Mouse (Mus musculus) heart, adult 2 months (tissue): ENCODE results near the gene Atad3a. TPM values are rescaled to one million over a fixed set of nuclear protein-coding genes. Genes with fewer than 3 reads are reported as not detected.

Source experiments
- DNase-seq, 2 experiments: peaks; one replicate each; pipeline ENCODE4 v3.0.0; 2021
- H3K27ac ChIP-seq: fragments of 200-600 bp; 2 replicates; pipeline ENCODE4 v1.8.1; 2022
- H3K27me3 ChIP-seq: fragments of 200-500 bp; 2 replicates; pipeline ENCODE4 v1.6.1; 2012; ENCODE audit warnings: mild to moderate bottlenecking, low read length, inconsistent platforms, mixed read lengths; ENCODE audit not compliant: control insufficient read depth, insufficient read depth
- H3K36me3 ChIP-seq: fragments of 200-500 bp; 2 replicates; pipeline ENCODE4 v1.6.1; 2012; ENCODE audit warnings: low read length, inconsistent platforms; ENCODE audit not compliant: control insufficient read depth, insufficient read depth
- H3K4me1 ChIP-seq: fragments of 200-500 bp; 2 replicates; pipeline ENCODE4 v1.6.1; 2011; ENCODE audit warnings: low read length; ENCODE audit not compliant: control insufficient read depth, insufficient read depth
- H3K4me3 ChIP-seq: fragments of 200-600 bp; 2 replicates; pipeline ENCODE4 v1.8.1; 2022
- H3K79me2 ChIP-seq: fragments of 200-500 bp; replicated peaks from 2 replicates; pipeline ENCODE4 v1.6.1; 2012; ENCODE audit warnings: mild to moderate bottlenecking, inconsistent platforms, low read length, moderate library complexity, mixed read lengths; ENCODE audit not compliant: control insufficient read depth, insufficient read depth
- H3K9ac ChIP-seq: fragments of 200-500 bp; 2 replicates; pipeline ENCODE4 v1.6.1; 2012; ENCODE audit warnings: low read depth, mild to moderate bottlenecking, control low read depth, inconsistent platforms, low read length, mixed read lengths
- CTCF ChIP-seq: fragments of 200-600 bp; IDR thresholded peaks from 2 replicates; pipeline ENCODE4 v1.8.1; 2022; ENCODE audit warnings: antibody characterized with exemption, mild to moderate bottlenecking, moderate library complexity
- EP300 ChIP-seq: fragments of 200-500 bp; IDR thresholded peaks from 2 replicates; pipeline ENCODE4 v1.6.1; 2011; ENCODE audit warnings: low read depth, low read length, control low read depth; ENCODE audit not compliant: insufficient read depth
- POLR2A ChIP-seq: fragments of 200-500 bp; IDR thresholded peaks from 2 replicates; pipeline ENCODE4 v1.6.1; 2011; ENCODE audit warnings: mild to moderate bottlenecking, low read depth, low read length, control low read depth; ENCODE audit not compliant: insufficient read depth
- WGBS: fragments of 180-500 bp; shearing (Covaris S2); methylation state at CpG from one replicate; pipeline ENCODE4 v1.1.7; 2018; 5-methylcytosine and 5-hydroxymethylcytosine counted together
- intact Hi-C: fragments of 180-260 bp; cut with DNase I; formaldehyde crosslinking; loops from one replicate; pipeline ENCODE4 v1.15.1; 2025
- polyA plus RNA-seq: library from polyadenylated mRNA; depleted of rRNA; stranded (reverse); fragments of >200 nt; gene quantifications from 2 replicates; pipeline ENCODE4 v1.2.3, GENCODE M21; 2012
- total RNA-seq, 2 experiments: library from RNA; stranded (reverse); gene quantifications; 2 replicates each; pipeline ENCODE4 v1.2.3; 2021

The Atad3a gene
- total and polyA plus RNA-seq, 3 experiments, result 42.3 to 85.4 (median 47.7) TPM

- intact Hi-C loops, result loop anchor here (5.0 kb wide), 1 partner anchor 78 kb away; no protein-coding TSS in a partner anchor
- Histone ChIP-seq H3K79me2 (peaks cover 7% of the 10 kb centered on the region), H3K4me1 (peaks cover 7% of the 10 kb centered on the region), H3K27me3 (no peaks in the 10 kb centered on the region), H3K36me3 (peaks cover 19% of the 10 kb centered on the region), H3K27ac (peak overlapping the region; percentile 96), H3K4me3 (peak overlapping the region; percentile 95), H3K9ac (peak overlapping the region; percentile 89)
- DNase-seq, result no peak
- TF ChIP-seq CTCF (no peak), POLR2A (no peak), EP300 (no peak)
- WGBS, result under 1% methylated on average over 19 of the region's 19 CpGs
Observed at GRCm38 (mm10) chr4:155705592-155705929, 55.3 kb downstream of the Atad3a start.

- Histone ChIP-seq H3K9ac (peak within 1 kb of the TSS; percentile 89), H3K4me3 (peak within 1 kb of the TSS; percentile 95), H3K27ac (peak within 1 kb of the TSS; percentile 96), H3K4me1 (peaks cover 4% of the 10 kb centered on the region), H3K79me2 (peaks cover 7% of the 10 kb centered on the region), H3K27me3 (no peaks in the 10 kb centered on the region), H3K36me3 (peaks cover 14% of the 10 kb centered on the region)
- peak; percentile 77 for TF ChIP-seq POLR2A
- TF ChIP-seq EP300, result no peak
- no peak for TF ChIP-seq CTCF
- intact Hi-C loops, result loop anchor here (5.0 kb wide), 3 partner anchors 38 to 223 kb away; partner anchors contain the start of gene Mib2
- peak; percentile 96 for DNase-seq
- WGBS, result under 1% methylated on average over 83 of the region's 83 CpGs
Observed at GRCm38 (mm10) chr4:155704721-155705591, 55.9 kb downstream of the Atad3a start, which contains the start of gene Ssu72. Ssu72 (plus strand) TSS chr4:155704800.

- Histone ChIP-seq H3K36me3 (peaks cover 8% of the 10 kb centered on the region), H3K27ac (no peak overlapping the region), H3K4me3 (no peak overlapping the region), H3K9ac (no peak overlapping the region), H3K4me1 (peaks cover 3% of the 10 kb centered on the region), H3K79me2 (peaks cover 7% of the 10 kb centered on the region), H3K27me3 (no peaks in the 10 kb centered on the region)
- intact Hi-C loops, result loop anchor here (5.0 kb wide), 2 partner anchors 36 to 221 kb away; partner anchors contain the start of gene Mib2
- WGBS, result 95% methylated on average over 4 of the region's 4 CpGs
- DNase-seq, result no peak
- no peak for TF ChIP-seq POLR2A
- TF ChIP-seq CTCF, result no peak
- TF ChIP-seq EP300, result no peak
Observed at GRCm38 (mm10) chr4:155703425-155703929, 57.4 kb downstream of the Atad3a start.

- Histone ChIP-seq H3K27ac (no peak overlapping the region), H3K36me3 (no peaks in the 10 kb centered on the region), H3K9ac (no peak overlapping the region), H3K4me1 (peaks cover 1% of the 10 kb centered on the region; the same call in 1 of the 2 replicates), H3K4me3 (no peak overlapping the region), H3K79me2 (peaks cover 3% of the 10 kb centered on the region), H3K27me3 (no peaks in the 10 kb centered on the region)
- TF ChIP-seq CTCF (peak; percentile 80), POLR2A (no peak)
- no peak for DNase-seq
- intact Hi-C loops, result loop anchor here (5.0 kb wide), 2 partner anchors 33 to 218 kb away; partner anchors contain the start of gene Mib2
Observed at GRCm38 (mm10) chr4:155700425-155700824, 60.5 kb downstream of the Atad3a start.

- Histone ChIP-seq H3K9ac (no peak overlapping the region), H3K4me1 (no peaks in the 10 kb centered on the region), H3K27ac (no peak overlapping the region), H3K36me3 (no peaks in the 10 kb centered on the region), H3K79me2 (no peaks in the 10 kb centered on the region), H3K27me3 (no peaks in the 10 kb centered on the region), H3K4me3 (no peak overlapping the region)
- 63% methylated on average over 16 of the region's 16 CpGs for WGBS
- TF ChIP-seq CTCF, result no peak
- TF ChIP-seq POLR2A, result no peak
- no peak for TF ChIP-seq EP300
- no peak for DNase-seq
- intact Hi-C loops, result no loop called here
Observed at GRCm38 (mm10) chr4:155696261-155697255, 64.3 kb downstream of the Atad3a start.
